Mouse (Mus musculus) activated CD4-positive, CD25-positive, alpha-beta regulatory T cell, adult 4 months (primary cell): ENCODE measurements around the gene Kcnh5. TPM values are rescaled to one million over a fixed set of nuclear protein-coding genes. Genes with fewer than 3 reads are reported as not detected.
A peak's percentile ranks its signal among the peaks of the same experiment; 100 is the strongest.

Experiments used
- ATAC-seq: one replicate; pipeline ENCODE4 v1.8.0; 2017
- polyA plus RNA-seq, 2 experiments: library from polyadenylated mRNA; unstranded; fragments of 100-300 nt; shearing (Covaris generic); gene quantifications; one replicate each; pipeline ENCODE4 v1.2.1; 2017

Gene Kcnh5
- polyA plus RNA-seq, 2 experiments from 2014 or later = not detected

DNA sequence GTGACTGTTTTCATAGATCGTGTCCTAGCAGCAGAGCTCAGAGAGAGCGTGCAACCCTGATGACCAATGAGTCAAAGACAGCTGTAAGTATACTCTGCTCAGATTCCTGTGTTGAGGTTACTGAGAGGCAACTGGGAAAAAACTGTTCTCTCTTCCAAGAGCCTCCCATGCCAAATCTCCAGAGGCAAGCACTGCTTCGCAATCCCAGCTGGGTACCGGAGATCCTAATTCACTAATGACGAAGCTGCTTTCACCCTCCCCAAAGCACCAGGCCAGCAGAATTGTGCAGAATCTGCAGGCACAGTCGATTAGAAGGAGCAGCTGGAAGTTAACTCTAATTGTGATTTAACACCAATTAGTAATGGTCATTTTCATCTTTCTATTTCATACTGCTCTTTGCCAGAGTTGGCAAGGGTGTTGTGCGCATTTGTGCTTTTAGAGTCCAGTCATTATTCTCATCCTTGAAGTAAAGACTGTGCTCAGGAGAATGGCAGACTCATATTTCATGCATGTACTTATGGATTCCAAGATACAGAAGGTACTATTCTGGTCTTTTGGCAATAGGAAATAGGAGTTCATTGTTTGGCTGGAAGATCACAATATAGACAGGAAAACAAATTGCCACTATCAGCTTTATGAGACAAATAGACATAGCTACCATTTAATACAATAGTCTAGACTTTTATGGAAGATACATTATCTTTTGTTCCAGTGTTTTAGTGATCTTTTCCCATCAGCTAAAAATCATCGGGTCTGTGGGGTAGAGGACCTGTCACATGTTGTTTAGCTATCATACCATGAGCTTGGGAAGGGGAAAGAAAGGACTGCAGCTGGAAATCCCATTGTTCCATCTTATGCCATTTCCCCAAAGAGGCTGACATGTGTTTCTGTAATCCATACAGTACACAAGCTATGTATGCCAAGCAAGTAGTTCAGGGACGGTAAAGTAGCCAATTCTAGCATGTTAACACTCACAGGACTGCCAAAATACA lies 225.7 kb downstream of the Kcnh5 start:
- no peak for ATAC-seq

DNA sequence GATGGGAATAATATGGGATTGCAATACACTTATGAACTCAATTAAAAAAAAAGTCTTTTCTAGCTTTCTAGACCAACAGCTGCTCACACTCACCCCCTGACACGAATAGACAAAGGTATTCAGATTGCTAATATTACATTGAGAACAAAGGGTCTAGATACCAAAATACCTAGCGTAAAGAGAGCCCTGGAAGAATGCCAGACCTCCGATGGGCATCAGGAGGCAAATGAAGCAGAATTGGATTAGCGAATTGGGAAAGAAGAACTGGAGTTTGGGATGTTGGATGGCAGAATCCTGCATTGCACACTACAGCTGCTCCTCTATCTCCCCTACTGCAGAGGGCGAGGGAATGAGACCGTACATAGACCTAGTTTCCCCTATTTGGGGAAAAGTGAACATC lies 275.8 kb downstream of the Kcnh5 start:
- no peak for ATAC-seq

DNA sequence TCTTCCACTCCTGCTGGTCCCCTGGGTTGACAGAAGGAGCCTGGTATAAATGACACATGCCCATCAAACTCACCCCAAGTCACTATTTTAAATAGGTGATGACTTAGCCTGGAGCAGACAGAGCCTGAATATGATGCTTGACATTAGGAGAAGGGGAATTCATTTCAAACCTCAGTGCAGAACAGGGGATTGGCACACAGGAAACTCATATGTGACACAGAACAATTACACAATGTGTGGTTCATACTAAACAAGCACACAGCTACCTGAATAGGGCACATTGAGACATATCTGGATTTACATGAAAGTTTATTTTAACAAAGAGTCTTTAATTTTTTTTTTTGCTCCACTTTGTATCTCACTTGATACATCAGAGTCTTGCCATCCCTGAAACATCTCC lies 276.4 kb downstream of the Kcnh5 start:
- ATAC-seq = no peak

DNA sequence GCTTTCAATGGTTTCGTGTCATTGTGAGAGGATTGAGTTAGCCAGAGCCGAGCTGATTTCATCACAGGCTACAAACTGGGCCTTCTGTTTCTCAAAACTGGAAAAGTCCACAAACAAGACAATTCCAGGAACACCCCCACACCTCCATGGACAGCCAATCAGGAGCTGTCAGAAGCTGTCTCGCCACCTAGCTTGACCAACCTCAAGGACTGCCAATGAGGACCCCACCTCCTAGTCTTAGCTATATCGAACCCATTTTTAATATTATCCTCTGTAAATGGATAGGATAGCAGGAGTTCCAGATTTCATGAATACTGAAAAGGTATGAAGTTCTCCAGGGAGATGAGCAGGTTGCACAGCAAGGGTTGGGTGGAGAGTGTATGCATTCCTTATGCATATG lies 278.1 kb downstream of the Kcnh5 start:
- no peak for ATAC-seq

DNA sequence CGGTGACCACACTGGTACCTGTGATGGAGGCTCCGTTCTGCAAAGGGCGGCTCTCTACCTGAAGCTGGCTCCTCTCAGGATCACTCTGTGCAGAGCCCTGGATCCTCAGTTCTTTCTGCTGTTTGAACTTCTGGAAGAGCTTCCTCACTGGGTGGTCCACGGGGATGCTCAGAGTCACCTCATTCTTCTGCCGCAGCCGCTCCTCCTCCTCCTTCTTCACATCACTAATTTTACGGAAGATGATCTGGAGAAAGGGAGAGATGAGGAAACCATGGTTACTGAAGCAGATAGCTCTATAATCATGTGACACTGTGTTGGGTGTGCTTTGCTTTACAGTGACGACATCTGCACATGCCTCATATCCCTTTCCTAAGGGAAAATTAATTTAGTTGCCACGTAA lies 278.9 kb downstream of the Kcnh5 start:
- no peak for ATAC-seq

DNA sequence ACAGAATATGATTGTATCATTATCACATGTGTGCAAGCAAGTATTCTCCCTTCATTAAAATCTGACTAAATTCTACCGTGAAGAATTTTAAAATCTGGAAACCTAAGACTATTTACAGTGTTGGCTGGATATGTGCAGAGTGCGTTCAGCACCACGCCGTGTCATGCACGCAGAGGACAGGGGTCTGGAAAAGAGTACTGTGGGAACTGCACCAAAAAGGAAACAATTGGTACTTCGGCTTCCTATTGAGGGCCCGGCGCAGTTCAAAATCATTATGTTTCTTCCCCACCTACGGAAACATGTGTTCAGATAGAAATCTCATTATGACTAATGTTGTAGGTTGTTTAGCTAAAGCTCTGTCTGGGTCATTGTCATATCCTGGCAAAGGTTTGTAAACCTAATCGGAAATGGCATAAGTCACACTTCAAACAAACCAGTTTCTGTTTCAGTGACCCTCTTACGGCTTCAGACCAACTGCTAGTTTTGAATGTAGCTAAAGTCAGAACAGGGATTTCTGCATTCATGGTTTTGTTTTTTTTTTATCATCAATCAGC lies 282.2 kb downstream of the Kcnh5 start:
- peak; percentile 92 for ATAC-seq

DNA sequence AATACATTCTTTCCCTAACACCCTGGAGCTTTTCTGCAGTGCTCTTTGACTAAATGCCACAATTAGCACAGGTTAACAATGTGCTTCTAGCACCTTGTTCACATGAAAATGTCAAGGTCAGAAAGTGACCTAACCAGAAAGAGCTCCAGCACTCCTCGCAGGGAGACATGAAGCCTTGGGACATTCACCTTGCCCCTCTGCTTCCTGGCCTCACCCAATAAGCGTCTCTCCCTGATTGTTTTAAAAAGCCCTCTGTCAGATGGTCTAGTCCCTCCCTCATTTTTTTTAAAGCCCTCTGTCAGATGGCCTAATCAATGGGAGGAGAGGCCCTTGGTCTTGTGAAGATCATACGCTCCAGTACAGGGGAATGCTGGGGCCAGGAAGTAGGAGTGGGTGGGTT lies 287.7 kb downstream of the Kcnh5 start:
- ATAC-seq = no peak

DNA sequence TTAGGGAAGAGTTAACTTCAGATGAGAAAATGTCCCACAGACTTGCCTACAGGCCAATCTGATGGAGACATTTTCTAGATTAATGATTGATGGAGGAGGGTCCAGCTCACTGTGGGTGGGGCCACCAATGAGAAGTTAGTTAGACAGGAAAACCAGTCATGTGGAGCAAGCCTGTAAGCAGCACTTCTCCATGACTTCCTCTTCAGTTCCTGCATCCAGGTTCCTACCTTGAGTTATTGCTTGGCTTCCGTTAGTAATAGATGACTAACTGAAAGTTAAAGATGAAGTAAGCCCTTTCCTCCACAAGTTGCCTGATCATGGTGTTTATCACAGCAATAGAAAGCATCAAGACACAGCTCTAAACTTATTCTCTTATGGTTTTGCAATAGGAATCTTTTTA lies 290.1 kb downstream of the Kcnh5 start:
- no peak for ATAC-seq

DNA sequence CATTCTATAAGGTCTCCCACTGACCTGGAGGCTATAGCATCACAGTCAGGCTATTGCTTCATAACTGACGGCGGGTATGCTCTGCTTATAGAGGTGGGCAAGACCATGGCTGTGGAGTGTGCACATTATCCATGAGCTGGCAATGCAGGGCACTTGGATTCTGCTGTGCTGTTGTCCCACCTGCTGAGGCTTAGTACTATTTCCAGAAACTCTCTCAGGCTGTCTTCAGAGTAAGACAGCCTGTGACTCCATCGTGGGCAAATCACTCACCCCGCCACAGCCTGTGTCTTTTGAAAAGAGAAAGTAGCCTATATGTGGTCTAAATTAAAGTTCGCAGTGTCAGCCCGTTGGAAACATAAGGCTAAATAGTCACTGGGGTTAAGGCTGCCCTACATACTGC lies 295.8 kb downstream of the Kcnh5 start:
- ATAC-seq = no peak

DNA sequence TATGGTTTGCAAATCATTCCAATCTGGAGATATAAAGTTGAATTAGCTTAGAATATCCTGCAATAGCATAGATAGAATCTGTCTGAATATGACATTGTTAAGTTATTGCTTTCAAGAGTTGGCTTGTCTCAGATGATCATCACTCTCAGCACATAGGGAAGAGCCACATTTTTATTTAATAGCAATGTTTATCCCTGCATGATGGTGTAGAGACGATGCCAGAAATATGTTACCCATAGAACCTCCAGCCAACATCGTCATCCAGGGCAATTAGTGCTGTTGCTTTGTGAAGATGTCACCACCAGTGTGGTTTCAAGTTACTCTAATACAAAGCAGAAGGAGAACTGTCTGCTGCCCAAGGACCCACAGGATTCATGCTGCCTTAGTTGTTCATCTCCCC lies 321.5 kb downstream of the Kcnh5 start:
- no peak for ATAC-seq

DNA sequence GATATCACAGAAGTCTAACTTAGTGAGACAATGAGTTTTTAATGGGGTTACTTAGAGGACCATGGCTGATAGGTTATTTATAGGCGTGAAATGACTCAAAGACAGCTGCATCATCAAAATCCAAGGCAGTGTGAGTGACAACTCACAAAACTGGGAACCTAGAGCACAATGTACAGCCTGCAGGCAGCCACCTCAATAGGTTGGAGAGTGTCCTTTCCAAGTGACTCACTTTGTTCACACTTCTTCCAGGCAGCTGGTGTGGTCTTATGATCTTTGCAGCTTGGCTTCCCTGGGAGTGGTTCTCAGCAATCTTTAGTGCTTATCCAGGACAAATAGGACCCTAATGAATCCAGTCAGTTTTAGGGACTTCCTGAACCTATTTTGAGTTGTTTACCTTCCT lies 322.9 kb downstream of the Kcnh5 start:
- no peak for ATAC-seq

DNA sequence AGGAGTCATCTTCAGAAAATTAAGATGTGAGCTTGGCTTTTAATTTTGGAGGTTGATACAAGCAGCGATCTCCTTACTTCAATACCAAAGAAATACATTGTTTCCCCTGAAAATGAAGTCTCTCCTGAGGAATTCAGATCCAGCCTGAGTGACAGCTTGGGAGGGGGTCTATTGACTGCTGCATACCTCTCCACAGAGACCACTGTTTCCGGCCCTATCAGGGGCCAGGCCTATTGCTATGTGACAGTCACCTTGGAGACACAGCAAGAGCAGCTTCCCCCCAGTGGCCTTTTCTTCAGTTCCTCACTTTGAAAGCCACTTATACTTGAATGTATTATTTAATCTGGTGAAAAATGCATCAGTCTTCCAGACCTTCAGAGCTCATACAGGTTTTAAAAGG lies 326.8 kb downstream of the Kcnh5 start:
- no peak for ATAC-seq

DNA sequence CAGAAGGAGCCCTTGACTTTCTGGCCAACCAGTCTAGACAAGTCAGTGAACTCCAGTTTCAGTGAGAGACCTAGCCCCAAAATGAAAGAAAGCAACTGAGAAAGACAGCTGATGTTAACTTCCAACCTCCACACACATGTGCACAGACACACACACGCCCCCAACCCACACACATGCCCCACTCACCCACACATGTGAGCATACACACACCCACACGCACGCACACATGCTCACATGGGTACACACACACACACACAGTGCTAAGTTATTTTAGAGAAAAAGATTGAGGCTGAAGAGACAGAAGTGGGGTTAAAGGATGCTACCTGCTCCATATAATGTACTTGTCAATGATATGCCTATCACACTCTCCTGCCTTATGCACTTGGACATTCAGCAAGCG lies 327.2 kb downstream of the Kcnh5 start:
- no peak for ATAC-seq

DNA sequence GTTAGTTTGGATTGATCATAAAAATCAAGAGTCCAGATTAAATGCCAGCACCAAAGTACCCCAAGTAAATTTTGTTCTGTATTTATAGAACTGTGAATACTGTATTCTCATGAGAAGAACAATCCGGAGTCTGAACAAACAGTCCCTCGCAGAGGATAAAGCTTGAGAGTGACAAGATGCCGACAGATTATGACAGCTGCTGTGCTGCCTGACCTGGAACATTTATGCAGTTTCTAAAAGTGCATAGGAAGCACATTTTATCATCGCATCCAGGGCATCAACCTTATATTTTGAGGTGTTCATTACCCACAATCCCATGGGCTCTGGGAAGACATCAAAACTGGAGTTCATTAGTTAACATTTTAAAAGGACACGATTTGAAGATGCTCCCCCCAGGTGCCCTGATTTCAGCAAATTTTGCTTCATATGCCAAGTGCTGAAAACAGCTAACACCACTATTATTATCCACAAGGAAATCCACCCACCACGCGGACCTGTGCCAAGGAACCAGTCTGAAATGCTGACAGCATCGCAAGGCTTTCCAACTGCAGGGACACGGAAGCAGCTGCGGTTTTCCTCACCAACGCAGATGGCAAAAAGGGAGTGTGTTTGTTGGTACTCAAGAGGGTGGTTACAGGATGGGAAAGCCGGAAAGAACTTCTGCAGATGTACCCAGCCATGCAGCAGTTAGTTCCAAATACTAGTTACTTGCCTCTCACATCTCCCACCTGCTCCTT lies 328.4 kb downstream of the Kcnh5 start:
- ATAC-seq = no peak

Other genes starting within 250 kb of the Kcnh5 start
- not detected for gene Rhoj, start 131.0 kb upstream of the Kcnh5 start, polyA plus RNA-seq
- not detected for gene Gphb5, start 239.4 kb upstream of the Kcnh5 start, polyA plus RNA-seq